Mouse (Mus musculus): ENCODE data around the gene Slc35e1. TPM values are rescaled to one million over a fixed set of nuclear protein-coding genes. Genes with fewer than 3 reads are reported as not detected.
A peak's percentile ranks its signal among the peaks of the same experiment; 100 is the strongest.

Gene Slc35e1
- polyA plus RNA-seq, 1 experiment from 2014 or later: 10.1 TPM

DNA sequence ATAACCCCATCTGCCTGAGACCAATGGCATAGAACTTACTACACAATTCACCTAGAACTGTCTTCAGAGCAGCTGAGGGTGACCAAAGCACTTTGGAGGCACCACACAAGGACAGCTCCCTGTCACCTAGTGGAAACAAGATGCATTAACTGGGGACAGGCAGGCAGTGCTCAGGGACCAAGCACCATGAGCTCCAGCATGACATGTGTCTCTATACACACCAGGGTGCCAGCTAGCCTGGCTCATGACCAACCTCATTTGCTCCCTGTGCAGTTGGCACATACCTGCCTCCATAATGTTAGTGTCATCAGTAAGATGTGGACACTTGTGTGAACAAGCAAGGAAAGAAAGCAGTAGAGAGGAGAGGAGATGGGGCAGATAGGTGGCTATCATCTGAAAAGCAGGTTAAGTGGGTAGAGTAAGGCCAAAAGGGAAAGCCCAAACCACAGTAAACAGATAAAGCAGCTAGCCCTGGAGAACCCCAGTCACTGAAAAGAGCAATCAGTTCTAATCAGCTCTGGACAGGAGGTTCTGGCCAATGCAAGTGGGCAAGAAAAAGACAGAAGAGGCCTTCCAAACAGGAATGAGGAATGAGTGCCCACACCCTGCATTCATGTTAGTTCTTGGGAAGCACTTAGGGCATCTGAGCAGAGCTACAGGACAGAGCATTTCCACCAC lies 12.4 kb upstream of the Slc35e1 start:
- Histone ChIP-seq H3K36me3 (ENCODE audit: insufficient read depth, low read length) (peaks cover 13% of the 10 kb centered on the region; the same call in 1 of the 2 replicates), H3K27ac (ENCODE audit: low read length) (no peak overlapping the region), H3K27me3 (ENCODE audit: insufficient read depth, low read length) (no peaks in the 10 kb centered on the region), H3K4me2 (replicated peaks; ENCODE audit: low read depth, low read length) (no peak overlapping the region), H3K9ac (replicated peaks; ENCODE audit: low read length) (no peak overlapping the region), H3K4me3 (ENCODE audit: low read length) (no peak overlapping the region), H3K4me1 (ENCODE audit: insufficient read depth, low read length) (no peaks in the 10 kb centered on the region), H3K9me3 (ENCODE audit: low read length) (no peaks in the 10 kb centered on the region)
- ATAC-seq (ENCODE audit: low FRiP score, low TSS enrichment): no peak

- Histone ChIP-seq H3K4me2 (replicated peaks; ENCODE audit: low read depth, low read length) (no peak overlapping the region), H3K4me3 (ENCODE audit: low read length) (no peak overlapping the region), H3K4me1 (ENCODE audit: insufficient read depth, low read length) (no peaks in the 10 kb centered on the region), H3K36me3 (ENCODE audit: insufficient read depth, low read length) (peaks cover 13% of the 10 kb centered on the region; the same call in 1 of the 2 replicates), H3K27me3 (ENCODE audit: insufficient read depth, low read length) (no peaks in the 10 kb centered on the region), H3K27ac (ENCODE audit: low read length) (no peak overlapping the region), H3K9me3 (ENCODE audit: low read length) (no peaks in the 10 kb centered on the region), H3K9ac (replicated peaks; ENCODE audit: low read length) (no peak overlapping the region)
- no peak for ATAC-seq (ENCODE audit: low FRiP score, low TSS enrichment)
Measured at GRCm38 (mm10) chr8:72504137-72504536, 11.7 kb upstream of the Slc35e1 start.

DNA sequence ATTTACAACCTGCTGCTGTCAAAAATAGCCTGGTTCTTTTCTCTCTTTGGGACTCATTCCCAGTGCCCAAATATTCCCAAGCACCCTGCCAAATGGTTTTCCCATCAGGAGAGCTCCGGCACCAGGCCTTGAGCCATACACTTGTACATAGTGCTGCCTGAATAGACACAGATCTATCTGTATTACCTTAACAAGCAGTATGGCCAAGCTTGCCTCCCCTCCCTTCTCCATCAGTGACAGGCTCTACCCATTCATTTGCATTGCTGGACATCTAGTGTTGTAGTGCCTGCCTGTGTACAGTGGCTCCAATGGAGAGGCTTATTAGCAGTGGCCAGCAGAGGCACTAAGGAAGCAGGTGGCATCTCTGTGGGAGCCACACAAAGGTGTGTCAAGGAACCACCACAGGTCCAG lies 8.1 kb upstream of the Slc35e1 start:
- no peaks in the 10 kb centered on the region for H3K27me3 ChIP-seq (ENCODE audit: insufficient read depth, low read length)
- H3K36me3 ChIP-seq (ENCODE audit: insufficient read depth, low read length): peaks cover 29% of the 10 kb centered on the region
- H3K4me2 ChIP-seq (replicated peaks; ENCODE audit: low read depth, low read length): no peak overlapping the region
- H3K27ac ChIP-seq (ENCODE audit: low read length): no peak overlapping the region
- ATAC-seq (ENCODE audit: low FRiP score, low TSS enrichment): no peak
- H3K4me3 ChIP-seq (ENCODE audit: low read length): no peak overlapping the region
- no peaks in the 10 kb centered on the region for H3K4me1 ChIP-seq (ENCODE audit: insufficient read depth, low read length)
- WGBS: 92% methylated on average over 1 of the region's 1 CpGs
- H3K9ac ChIP-seq (replicated peaks; ENCODE audit: low read length): no peak overlapping the region
- H3K9me3 ChIP-seq (ENCODE audit: low read length): no peaks in the 10 kb centered on the region

DNA sequence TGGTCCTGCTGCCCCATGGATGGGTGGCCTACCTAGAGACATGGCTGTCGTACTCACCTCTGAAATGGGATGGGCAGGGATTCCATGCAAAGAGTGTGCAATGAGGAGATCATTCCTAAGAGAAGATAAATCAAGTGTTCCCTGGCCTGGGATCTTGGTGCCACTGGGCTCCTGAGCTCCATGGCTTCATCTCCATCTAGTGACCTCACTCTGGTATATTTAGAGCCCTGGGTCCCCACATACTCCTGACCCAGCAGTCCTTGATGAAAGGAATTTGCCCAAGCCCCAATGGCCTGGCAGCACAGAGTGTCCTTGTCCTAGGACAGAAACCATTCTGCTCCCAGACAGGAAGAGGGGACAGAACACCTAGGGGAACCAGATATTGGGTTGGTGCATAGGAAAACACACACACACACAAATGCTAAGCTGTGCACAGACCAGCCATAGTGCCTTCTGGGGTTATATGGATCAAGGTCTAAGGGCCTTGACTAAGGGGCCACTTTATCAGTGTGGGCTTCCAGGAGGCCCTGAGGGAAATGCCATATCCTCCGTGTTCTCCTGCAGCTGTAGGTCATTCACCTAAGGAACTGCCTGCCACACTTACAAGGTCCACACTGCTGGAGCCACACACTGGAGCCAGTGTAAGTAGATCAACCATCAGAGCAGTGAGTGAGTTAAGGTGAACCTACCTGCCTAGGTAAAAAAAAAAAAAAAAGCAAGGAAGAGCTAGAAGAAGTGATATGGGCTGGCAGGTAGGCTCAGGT lies 7.3 kb upstream of the Slc35e1 start:
- Histone ChIP-seq H3K36me3 (ENCODE audit: insufficient read depth, low read length) (peaks cover 37% of the 10 kb centered on the region), H3K4me3 (ENCODE audit: low read length) (no peak overlapping the region), H3K4me1 (ENCODE audit: insufficient read depth, low read length) (no peaks in the 10 kb centered on the region), H3K9ac (replicated peaks; ENCODE audit: low read length) (no peak overlapping the region), H3K4me2 (replicated peaks; ENCODE audit: low read depth, low read length) (no peak overlapping the region), H3K27ac (ENCODE audit: low read length) (no peak overlapping the region), H3K9me3 (ENCODE audit: low read length) (no peaks in the 10 kb centered on the region), H3K27me3 (ENCODE audit: insufficient read depth, low read length) (no peaks in the 10 kb centered on the region)
- WGBS: 91% methylated on average over 2 of the region's 2 CpGs
- no peak for ATAC-seq (ENCODE audit: low FRiP score, low TSS enrichment)

DNA sequence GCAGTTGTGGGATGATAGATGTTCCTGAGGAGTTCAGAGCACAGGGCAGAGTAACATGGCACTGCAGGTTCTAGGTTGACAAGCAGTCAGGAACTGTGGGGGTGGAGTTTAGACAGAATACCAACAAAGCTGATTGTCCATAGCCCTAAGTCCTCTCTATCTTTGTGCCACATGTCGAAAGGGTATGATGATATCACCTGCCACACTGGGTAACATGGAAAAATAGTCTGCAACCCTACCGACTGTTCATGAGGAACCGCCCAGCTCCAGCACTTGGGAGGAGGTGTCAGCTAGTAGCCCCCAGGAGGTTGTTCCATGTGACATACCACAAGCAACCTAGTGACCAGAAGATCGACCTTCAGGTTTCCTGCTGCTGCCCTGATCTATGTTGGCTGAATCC lies 6.1 kb upstream of the Slc35e1 start:
- 89% methylated on average over 4 of the region's 4 CpGs for WGBS
- Histone ChIP-seq H3K9ac (replicated peaks; ENCODE audit: low read length) (no peak overlapping the region), H3K4me1 (ENCODE audit: insufficient read depth, low read length) (peaks cover 7% of the 10 kb centered on the region), H3K27me3 (ENCODE audit: insufficient read depth, low read length) (no peaks in the 10 kb centered on the region), H3K4me2 (replicated peaks; ENCODE audit: low read depth, low read length) (no peak overlapping the region), H3K9me3 (ENCODE audit: low read length) (no peaks in the 10 kb centered on the region), H3K27ac (ENCODE audit: low read length) (no peak overlapping the region), H3K36me3 (ENCODE audit: insufficient read depth, low read length) (peaks cover 32% of the 10 kb centered on the region), H3K4me3 (ENCODE audit: low read length) (no peak overlapping the region)
- ATAC-seq (ENCODE audit: low FRiP score, low TSS enrichment): no peak

GRCm38 (mm10) chr8:72497911-72498310 lies 5.5 kb upstream of the Slc35e1 start:
- Histone ChIP-seq H3K4me2 (replicated peaks; ENCODE audit: low read depth, low read length) (no peak overlapping the region), H3K4me3 (ENCODE audit: low read length) (no peak overlapping the region)

GRCm38 (mm10) chr8:72496217-72496616 lies 3.8 kb upstream of the Slc35e1 start:
- 91% methylated on average over 19 of the region's 19 CpGs for WGBS
- Histone ChIP-seq H3K36me3 (ENCODE audit: insufficient read depth, low read length) (peaks cover 24% of the 10 kb centered on the region), H3K27me3 (ENCODE audit: insufficient read depth, low read length) (no peaks in the 10 kb centered on the region), H3K4me1 (ENCODE audit: insufficient read depth, low read length) (peaks cover 17% of the 10 kb centered on the region), H3K9me3 (ENCODE audit: low read length) (no peaks in the 10 kb centered on the region), H3K9ac (replicated peaks; ENCODE audit: low read length) (no peak overlapping the region), H3K4me2 (replicated peaks; ENCODE audit: low read depth, low read length) (no peak overlapping the region), H3K27ac (ENCODE audit: low read length) (no peak overlapping the region), H3K4me3 (ENCODE audit: low read length) (no peak overlapping the region)
- no peak for ATAC-seq (ENCODE audit: low FRiP score, low TSS enrichment)

More at GRCm38 (mm10) chr8:72497911-72498310, 5.5 kb upstream of the Slc35e1 start:
- no peak for ATAC-seq (ENCODE audit: low FRiP score, low TSS enrichment)
- Histone ChIP-seq H3K27ac (ENCODE audit: low read length) (no peak overlapping the region), H3K4me1 (ENCODE audit: insufficient read depth, low read length) (peaks cover 12% of the 10 kb centered on the region), H3K9me3 (ENCODE audit: low read length) (no peaks in the 10 kb centered on the region), H3K9ac (replicated peaks; ENCODE audit: low read length) (no peak overlapping the region), H3K36me3 (ENCODE audit: insufficient read depth, low read length) (peaks cover 31% of the 10 kb centered on the region), H3K27me3 (ENCODE audit: insufficient read depth, low read length) (no peaks in the 10 kb centered on the region)
- 64% methylated on average over 1 of the region's 1 CpGs for WGBS

DNA sequence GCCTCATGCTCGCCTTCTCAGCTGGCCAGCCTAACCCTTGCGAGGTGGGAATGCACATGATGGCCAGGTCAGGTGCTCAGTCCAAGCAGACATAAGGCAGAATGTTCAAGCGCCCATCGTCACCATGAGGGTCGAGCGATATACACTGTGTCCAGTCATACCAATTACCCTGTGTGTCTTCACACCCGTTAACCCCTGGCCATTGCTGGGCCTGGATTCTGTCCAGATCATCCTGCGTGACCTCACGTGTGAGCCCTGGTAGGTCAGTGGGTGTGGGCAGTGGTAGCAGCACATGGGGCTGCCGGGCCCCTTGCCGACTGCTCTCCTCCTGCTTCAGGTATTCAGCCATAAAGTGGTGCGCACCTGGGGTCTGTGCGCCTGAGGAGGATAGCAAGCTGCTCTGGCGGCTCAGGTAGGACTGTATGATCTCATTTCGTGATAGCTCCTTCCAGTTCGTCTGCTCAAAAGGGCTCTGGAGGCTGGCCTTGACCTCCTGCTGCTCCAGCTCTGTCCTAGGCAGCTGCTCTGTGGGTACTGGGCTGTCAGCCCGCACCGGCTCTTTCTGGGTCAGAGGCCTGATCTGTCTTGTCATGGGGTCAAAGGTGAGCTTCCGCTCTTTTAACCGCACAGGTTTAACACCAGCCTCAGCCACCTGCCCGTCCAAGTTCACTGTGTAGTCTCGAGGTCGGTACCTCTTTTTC lies 3.1 kb upstream of the Slc35e1 start:
- H3K9me3 ChIP-seq (ENCODE audit: low read length): no peaks in the 10 kb centered on the region
- peaks cover 20% of the 10 kb centered on the region for H3K4me1 ChIP-seq (ENCODE audit: insufficient read depth, low read length)
- no peak overlapping the region for H3K4me3 ChIP-seq (ENCODE audit: low read length)
- no peak overlapping the region for H3K9ac ChIP-seq (replicated peaks; ENCODE audit: low read length)
- no peaks in the 10 kb centered on the region for H3K27me3 ChIP-seq (ENCODE audit: insufficient read depth, low read length)
- no peak for ATAC-seq (ENCODE audit: low FRiP score, low TSS enrichment)
- peaks cover 24% of the 10 kb centered on the region for H3K36me3 ChIP-seq (ENCODE audit: insufficient read depth, low read length)
- WGBS: 87% methylated on average over 23 of the region's 23 CpGs
- H3K27ac ChIP-seq (ENCODE audit: low read length): no peak overlapping the region
- H3K4me2 ChIP-seq (replicated peaks; ENCODE audit: low read depth, low read length): no peak overlapping the region

GRCm38 (mm10) chr8:72493381-72493780 lies 967 bp upstream of the Slc35e1 start:
- ATAC-seq (ENCODE audit: low FRiP score, low TSS enrichment): no peak
- H3K9me3 ChIP-seq (ENCODE audit: low read length): no peaks in the 10 kb centered on the region

More at GRCm38 (mm10) chr8:72493381-72493780, 967 bp upstream of the Slc35e1 start:
- H3K36me3 ChIP-seq (ENCODE audit: insufficient read depth, low read length): peaks cover 31% of the 10 kb centered on the region
- no peaks in the 10 kb centered on the region for H3K27me3 ChIP-seq (ENCODE audit: insufficient read depth, low read length)
- peak overlapping the region; percentile 77 for H3K9ac ChIP-seq (replicated peaks; ENCODE audit: low read length)
- WGBS: 12% methylated on average over 8 of the region's 8 CpGs
- H3K4me3 ChIP-seq (ENCODE audit: low read length): peak overlapping the region; percentile 94
- H3K27ac ChIP-seq (ENCODE audit: low read length): peak overlapping the region; percentile 76
- peak overlapping the region; percentile 69 for H3K4me2 ChIP-seq (replicated peaks; ENCODE audit: low read depth, low read length)
- peaks cover 20% of the 10 kb centered on the region for H3K4me1 ChIP-seq (ENCODE audit: insufficient read depth, low read length)

Measured in kidney, embryonic 16.5 days (tissue).